Mouse (Mus musculus): ENCODE measurements around the gene Peli2.

DNA sequence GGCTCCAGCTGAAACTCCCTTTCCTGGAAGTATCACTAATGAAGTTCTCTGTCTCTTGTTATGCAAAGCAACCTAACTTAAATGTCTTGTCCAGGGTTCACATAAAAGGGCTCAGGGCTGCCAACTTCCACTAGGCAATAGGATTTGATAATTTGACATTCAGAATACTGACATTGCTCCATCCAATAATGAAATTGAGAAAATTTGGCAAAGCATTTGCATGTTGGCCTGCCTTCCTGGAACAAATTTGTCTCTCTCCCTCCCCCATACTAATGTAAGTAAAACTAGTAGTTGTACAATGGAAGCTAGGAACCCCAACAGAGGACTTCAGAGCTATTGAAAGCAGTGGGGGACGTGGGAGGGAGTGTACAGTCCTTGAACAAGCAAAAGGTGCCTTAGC, 21.3 kb upstream of the Peli2 start:
- TF ChIP-seq CTCF (IDR thresholded peaks at IDR 0.05; ENCODE audit: control insufficient read depth, insufficient read depth, low read length) (no peak), POLR2A (IDR thresholded peaks at IDR 0.05; ENCODE audit: borderline replicate concordance, control insufficient read depth, low read depth, low read length) (no peak)

Measured in bone marrow, adult 2 months (tissue).